ENCODE assay signal across 25 mouse cellular contexts in the genomic region with DNA sequence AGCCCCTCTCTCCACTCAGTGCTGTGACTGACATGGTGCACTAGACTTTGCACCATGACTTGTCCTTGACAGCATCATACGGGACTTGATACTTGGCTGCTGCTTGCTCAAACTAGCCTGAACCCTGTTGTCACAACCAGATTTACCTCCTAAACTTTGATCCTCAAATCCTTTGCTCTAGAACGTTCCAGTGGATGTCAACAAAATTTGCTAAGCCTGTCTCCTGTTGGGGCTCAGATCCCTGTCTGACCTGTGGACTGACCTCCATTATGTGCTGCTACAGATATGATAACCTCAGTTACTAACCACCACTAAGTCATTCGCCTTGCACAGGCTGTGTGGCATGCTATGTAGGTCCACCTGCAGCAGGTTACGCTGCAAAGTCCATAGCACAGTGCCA. TPM values are rescaled to one million over a fixed set of nuclear protein-coding genes. Genes with fewer than 3 reads are reported as not detected.
"Had no signal": no experiment of that assay in that cellular context is flagged by ENCODE, and none has a peak within 500 bp of the region (broad histone marks: within the 10 kb centered on the region; RNA-seq: fewer than 3 reads in every experiment).

No protein-coding gene starts in this region.

- H3K27me3 ChIP-seq: neural tube, embryonic 13.5 days; neural tube, embryonic 15.5 days; stomach, embryonic 15.5 days had no signal

- H3K27ac ChIP-seq: neural tube, embryonic 13.5 days; neural tube, embryonic 15.5 days; stomach, embryonic 15.5 days; stomach, postnatal 0 days had no signal

- DNase-seq: retina, postnatal 1 day; right cerebral cortex, adult 18-20 months; right cerebral cortex, postnatal 14 days; right cerebral cortex, postnatal 25 days; right cerebral cortex, postnatal 4 days; spleen, adult 18-20 months; thymus, adult 18-20 months; thymus, adult 2 months; thymus, postnatal 14 days; thymus, postnatal 25 days; thymus, postnatal 36 days; thymus, postnatal 4 days had no signal

- H3K4me2 ChIP-seq: neural tube, embryonic 13.5 days; neural tube, embryonic 15.5 days; stomach, embryonic 15.5 days had no signal

- H3K9ac ChIP-seq: neural tube, embryonic 13.5 days; neural tube, embryonic 15.5 days; stomach, embryonic 15.5 days had no signal

- H3K4me3 ChIP-seq: neural tube, embryonic 13.5 days; neural tube, embryonic 15.5 days; stomach, embryonic 15.5 days had no signal

- H3K9me3 ChIP-seq: neural tube, embryonic 13.5 days; stomach, embryonic 15.5 days had no signal

- H3K4me1 ChIP-seq: neural tube, embryonic 13.5 days; neural tube, embryonic 15.5 days; stomach, embryonic 15.5 days had no signal

- H3K36me3 ChIP-seq: neural tube, embryonic 13.5 days; neural tube, embryonic 15.5 days; stomach, embryonic 15.5 days had no signal

RNA-seq across cellular contexts. Expression of a gene that starts 10.3 kb away (rescaled TPM):
- total RNA-seq: neutrophil, adult 5-6 weeks had no signal
- polyA plus RNA-seq: neural tube, embryonic 13.5 days; neural tube, embryonic 14.5 days; neural tube, embryonic 15.5 days; small intestine, adult 2 months; spleen, adult 2 months; stomach, embryonic 14.5 days; testis, adult 2 months; thymus, postnatal 0 days; urinary bladder, adult 2 months had no signal

RNA-seq across cellular contexts. Expression of a gene that starts 15.9 kb away (rescaled TPM):
- total RNA-seq: neutrophil, adult 5-6 weeks had no signal
- polyA plus RNA-seq: neural tube, embryonic 13.5 days; neural tube, embryonic 14.5 days; neural tube, embryonic 15.5 days; stomach, embryonic 14.5 days; testis, adult 2 months; thymus, postnatal 0 days; urinary bladder, adult 2 months had no signal

RNA-seq across cellular contexts. Expression of a gene that starts 29.1 kb away (rescaled TPM):
- total RNA-seq: neutrophil, adult 5-6 weeks had no signal
- polyA plus RNA-seq: neural tube, embryonic 13.5 days; neural tube, embryonic 14.5 days; neural tube, embryonic 15.5 days; small intestine, adult 2 months; spleen, adult 2 months; stomach, embryonic 14.5 days; stomach, embryonic 15.5 days; stomach, embryonic 16.5 days; stomach, postnatal 0 days; testis, adult 2 months; thymus, adult 2 months; thymus, postnatal 0 days; urinary bladder, adult 2 months had no signal
